Mouse (Mus musculus): ENCODE measurements around the gene Pon1. TPM values are rescaled to one million over a fixed set of nuclear protein-coding genes. Genes with fewer than 3 reads are reported as not detected.

Pon1 gene
- polyA plus RNA-seq, 1 experiment from 2014 or later = not detected

DNA sequence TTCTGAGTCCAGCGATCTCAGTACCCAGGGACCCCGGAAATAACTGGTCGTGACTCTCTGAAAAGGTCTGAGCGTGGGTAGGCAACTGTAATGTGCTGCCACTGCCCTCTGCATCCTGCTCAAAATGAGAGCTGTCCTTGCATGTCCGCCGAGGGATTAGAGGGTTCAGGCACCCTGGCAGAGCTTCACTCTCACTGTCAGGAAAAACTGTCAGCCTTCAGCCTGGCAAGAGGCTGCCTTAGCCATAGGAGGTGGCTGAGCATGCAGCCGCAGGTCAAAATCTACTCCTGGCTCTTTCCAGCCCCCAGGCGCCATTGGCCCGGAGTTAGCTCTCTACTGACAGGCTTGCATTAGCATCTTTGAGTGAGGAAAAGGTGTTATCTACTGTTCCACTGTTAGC, 21.2 kb downstream of the Pon1 start:
- Histone ChIP-seq H3K4me1 (peaks cover 2% of the 10 kb centered on the region; the same call in 1 of the 2 replicates), H3K27me3 (replicated peaks) (no peaks in the 10 kb centered on the region), H3K36me3 (no peaks in the 10 kb centered on the region), H3K4me2 (replicated peaks) (no peak overlapping the region), H3K9me3 (no peaks in the 10 kb centered on the region), H3K4me3 (no peak overlapping the region), H3K9ac (no peak overlapping the region), H3K27ac (no peak overlapping the region)
- 82% methylated on average over 9 of the region's 9 CpGs for WGBS
- ATAC-seq (ENCODE audit: low FRiP score, low read depth) = no peak

DNA sequence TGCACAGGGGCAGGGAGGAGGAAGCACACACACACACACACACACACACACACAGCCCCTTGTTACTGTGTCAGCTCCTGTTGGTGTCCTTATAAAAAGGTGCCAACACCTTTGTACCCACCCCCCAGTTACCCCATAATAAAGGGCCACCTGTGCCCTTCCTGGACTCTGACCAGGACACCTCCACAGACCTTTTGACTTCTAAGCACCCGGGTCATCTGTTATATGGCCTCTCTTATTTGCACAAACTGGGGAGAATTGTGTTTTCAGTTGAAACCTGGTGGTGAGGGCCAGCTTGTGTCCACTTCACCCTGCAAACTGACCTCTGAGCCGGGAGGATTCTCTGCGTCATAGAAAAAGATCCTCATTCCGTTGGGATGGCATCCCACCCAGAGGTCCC, 22.3 kb downstream of the Pon1 start:
- Histone ChIP-seq H3K4me2 (replicated peaks) (no peak overlapping the region), H3K9ac (no peak overlapping the region), H3K27ac (no peak overlapping the region), H3K9me3 (no peaks in the 10 kb centered on the region), H3K27me3 (replicated peaks) (no peaks in the 10 kb centered on the region), H3K4me3 (no peak overlapping the region), H3K4me1 (peaks cover 6% of the 10 kb centered on the region; the same call in 1 of the 2 replicates), H3K36me3 (no peaks in the 10 kb centered on the region)
- no peak for ATAC-seq (ENCODE audit: low FRiP score, low read depth)
- WGBS = 72% methylated on average over 4 of the region's 4 CpGs

- Histone ChIP-seq H3K4me3 (no peak overlapping the region), H3K4me2 (replicated peaks) (no peak overlapping the region), H3K27me3 (replicated peaks) (no peaks in the 10 kb centered on the region), H3K36me3 (no peaks in the 10 kb centered on the region), H3K4me1 (peaks cover 6% of the 10 kb centered on the region; the same call in 1 of the 2 replicates), H3K9ac (no peak overlapping the region), H3K9me3 (no peaks in the 10 kb centered on the region), H3K27ac (no peak overlapping the region)
- 79% methylated on average over 9 of the region's 9 CpGs for WGBS
- ATAC-seq (ENCODE audit: low FRiP score, low read depth) = no peak
Observed at GRCm38 (mm10) chr6:5168158-5168557, 25.6 kb downstream of the Pon1 start.

DNA sequence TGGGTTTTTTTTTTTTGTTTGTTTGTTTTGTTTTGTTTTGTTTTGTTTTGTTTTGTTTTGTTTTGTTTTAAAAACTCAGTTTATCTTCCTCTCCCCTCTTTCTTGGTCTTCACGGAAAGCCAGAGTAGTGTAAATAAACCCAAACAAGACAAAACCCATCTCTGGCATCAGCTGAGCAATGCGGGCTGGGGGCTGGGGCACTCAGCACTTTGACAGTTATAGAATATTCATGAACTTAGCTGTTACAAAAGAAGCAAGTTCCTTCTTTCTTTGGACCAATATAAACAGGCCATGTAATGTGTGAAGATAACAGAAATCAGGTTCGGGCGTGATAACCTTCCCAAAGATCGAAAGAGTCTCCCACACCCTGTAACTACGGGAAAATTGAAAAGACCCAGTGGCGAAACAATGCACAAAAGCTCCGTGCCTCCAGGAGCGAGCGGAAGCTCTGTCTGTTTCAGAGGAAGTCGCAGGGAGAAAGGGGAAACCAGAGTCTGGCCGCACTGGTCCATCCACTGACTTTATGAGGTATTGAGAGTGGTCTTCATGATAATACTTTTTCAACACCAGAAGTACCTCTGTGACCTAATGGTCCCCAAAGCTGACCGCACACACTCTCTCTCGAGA, 26.6 kb downstream of the Pon1 start:
- Histone ChIP-seq H3K4me2 (replicated peaks) (peak overlapping the region; percentile 36), H3K4me3 (no peak overlapping the region), H3K9me3 (no peaks in the 10 kb centered on the region), H3K27me3 (replicated peaks) (no peaks in the 10 kb centered on the region), H3K27ac (no peak overlapping the region), H3K4me1 (peaks cover 6% of the 10 kb centered on the region; the same call in 1 of the 2 replicates), H3K36me3 (no peaks in the 10 kb centered on the region), H3K9ac (no peak overlapping the region)
- WGBS = 43% methylated on average over 14 of the region's 14 CpGs
- no peak for ATAC-seq (ENCODE audit: low FRiP score, low read depth)

DNA sequence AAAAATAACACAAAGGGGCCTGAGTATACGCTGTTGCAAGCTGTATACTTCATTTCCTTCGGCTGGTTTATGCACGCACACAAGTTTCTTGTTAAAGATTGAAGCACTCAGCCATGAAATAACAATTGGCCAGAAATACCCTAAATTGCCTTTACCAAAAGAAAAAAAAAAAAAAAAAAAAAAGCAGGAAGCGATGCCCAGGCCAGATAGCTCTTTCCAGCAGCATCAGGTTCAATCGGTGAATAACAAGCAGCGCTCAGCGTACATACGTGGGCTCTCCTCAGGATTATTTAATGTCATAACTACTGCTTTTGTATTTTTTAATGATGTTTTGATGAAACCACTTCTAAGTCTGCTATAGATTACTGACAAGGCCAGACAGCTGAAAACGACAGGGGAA, 28.9 kb downstream of the Pon1 start:
- WGBS = 84% methylated on average over 9 of the region's 9 CpGs
- H3K36me3 ChIP-seq = peaks cover 5% of the 10 kb centered on the region; the same call in 1 of the 2 replicates
- H3K27ac ChIP-seq = no peak overlapping the region
- H3K4me1 ChIP-seq = peaks cover 6% of the 10 kb centered on the region; the same call in 1 of the 2 replicates
- no peak overlapping the region for H3K4me3 ChIP-seq
- H3K9me3 ChIP-seq = no peaks in the 10 kb centered on the region
- no peaks in the 10 kb centered on the region for H3K27me3 ChIP-seq (replicated peaks)
- H3K9ac ChIP-seq = no peak overlapping the region
- no peak overlapping the region for H3K4me2 ChIP-seq (replicated peaks)
- ATAC-seq (ENCODE audit: low FRiP score, low read depth) = no peak

DNA sequence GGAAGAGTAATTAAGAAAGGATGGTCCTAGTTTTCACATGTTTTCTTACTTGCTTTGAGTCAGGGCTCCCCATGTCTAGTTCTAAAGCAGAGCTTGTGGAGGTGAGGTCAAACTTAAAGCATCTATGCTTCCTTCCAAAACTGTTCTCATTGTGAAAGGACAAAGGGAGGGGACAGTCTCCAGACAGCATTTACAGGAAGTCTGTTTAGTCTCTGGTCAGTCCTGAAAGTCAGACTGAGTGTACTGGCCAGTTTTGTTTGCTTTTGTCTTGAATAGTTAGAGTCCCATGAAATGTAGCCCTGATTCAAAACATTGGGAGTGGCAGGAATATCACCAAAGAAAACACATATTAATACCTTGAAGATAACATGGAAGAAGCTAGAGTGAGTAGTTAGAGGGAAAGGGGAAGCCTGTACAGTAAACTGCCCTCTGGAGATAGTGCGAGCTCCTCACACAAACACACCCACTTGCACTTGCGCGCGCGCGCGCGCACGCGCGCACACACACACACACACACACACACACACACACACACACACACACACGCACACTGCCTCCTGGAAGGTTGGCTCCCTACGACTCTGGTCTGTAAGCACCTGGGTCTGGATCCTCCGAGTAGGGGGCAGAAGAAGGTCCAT, 30.1 kb downstream of the Pon1 start:
- 86% methylated on average over 14 of the region's 14 CpGs for WGBS
- Histone ChIP-seq H3K9me3 (no peaks in the 10 kb centered on the region), H3K27me3 (replicated peaks) (no peaks in the 10 kb centered on the region), H3K36me3 (peaks cover 10% of the 10 kb centered on the region; the same call in 1 of the 2 replicates), H3K4me1 (peaks cover 6% of the 10 kb centered on the region; the same call in 1 of the 2 replicates), H3K4me3 (no peak overlapping the region), H3K27ac (no peak overlapping the region), H3K9ac (no peak overlapping the region), H3K4me2 (replicated peaks) (no peak overlapping the region)
- ATAC-seq (ENCODE audit: low FRiP score, low read depth) = no peak

DNA sequence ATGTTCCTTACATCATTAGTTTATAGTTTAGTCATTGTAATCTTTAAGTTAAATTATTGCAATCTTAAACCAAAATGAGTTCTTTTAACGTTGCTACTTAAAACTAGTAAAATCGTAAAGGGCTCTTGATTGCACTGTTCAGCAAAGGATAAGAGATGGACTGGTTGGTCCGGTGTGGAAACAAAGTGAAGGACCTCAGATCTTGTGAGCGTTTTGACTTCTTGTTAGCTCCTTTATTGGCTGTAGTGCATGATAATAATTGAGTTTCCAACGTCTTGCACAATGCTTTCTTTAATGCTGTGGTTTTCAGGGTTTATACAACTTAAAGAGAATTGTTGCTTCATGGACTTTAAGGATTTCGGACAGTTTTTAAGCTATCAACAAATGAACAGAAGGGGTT, 31.7 kb downstream of the Pon1 start:
- H3K4me1 ChIP-seq = no peaks in the 10 kb centered on the region
- peaks cover 13% of the 10 kb centered on the region; the same call in 1 of the 2 replicates for H3K36me3 ChIP-seq
- no peak overlapping the region for H3K4me3 ChIP-seq
- H3K4me2 ChIP-seq (replicated peaks) = no peak overlapping the region
- no peaks in the 10 kb centered on the region for H3K27me3 ChIP-seq (replicated peaks)
- no peak overlapping the region for H3K27ac ChIP-seq
- H3K9ac ChIP-seq = no peak overlapping the region
- no peaks in the 10 kb centered on the region for H3K9me3 ChIP-seq
- ATAC-seq (ENCODE audit: low FRiP score, low read depth) = no peak
- WGBS = 88% methylated on average over 6 of the region's 6 CpGs

- peaks cover 13% of the 10 kb centered on the region; the same call in 1 of the 2 replicates for H3K36me3 ChIP-seq
- no peaks in the 10 kb centered on the region for H3K9me3 ChIP-seq
- H3K27me3 ChIP-seq (replicated peaks) = no peaks in the 10 kb centered on the region
- H3K4me1 ChIP-seq = no peaks in the 10 kb centered on the region
- no peak overlapping the region for H3K4me3 ChIP-seq
- H3K9ac ChIP-seq = no peak overlapping the region
- WGBS = 88% methylated on average over 7 of the region's 7 CpGs
- H3K27ac ChIP-seq = no peak overlapping the region
- ATAC-seq (ENCODE audit: low FRiP score, low read depth) = no peak
- no peak overlapping the region for H3K4me2 ChIP-seq (replicated peaks)
Observed at GRCm38 (mm10) chr6:5159385-5159791, 34.4 kb downstream of the Pon1 start.

GRCm38 (mm10) chr6:5156541-5157425, 37.0 kb downstream of the Pon1 start:
- Histone ChIP-seq H3K27ac (no peak overlapping the region), H3K4me1 (no peaks in the 10 kb centered on the region), H3K4me2 (replicated peaks) (no peak overlapping the region), H3K9me3 (no peaks in the 10 kb centered on the region), H3K4me3 (no peak overlapping the region), H3K27me3 (replicated peaks) (no peaks in the 10 kb centered on the region), H3K36me3 (peaks cover 13% of the 10 kb centered on the region; the same call in 1 of the 2 replicates), H3K9ac (no peak overlapping the region)
- WGBS = 80% methylated on average over 6 of the region's 6 CpGs
- ATAC-seq (ENCODE audit: low FRiP score, low read depth) = no peak

DNA sequence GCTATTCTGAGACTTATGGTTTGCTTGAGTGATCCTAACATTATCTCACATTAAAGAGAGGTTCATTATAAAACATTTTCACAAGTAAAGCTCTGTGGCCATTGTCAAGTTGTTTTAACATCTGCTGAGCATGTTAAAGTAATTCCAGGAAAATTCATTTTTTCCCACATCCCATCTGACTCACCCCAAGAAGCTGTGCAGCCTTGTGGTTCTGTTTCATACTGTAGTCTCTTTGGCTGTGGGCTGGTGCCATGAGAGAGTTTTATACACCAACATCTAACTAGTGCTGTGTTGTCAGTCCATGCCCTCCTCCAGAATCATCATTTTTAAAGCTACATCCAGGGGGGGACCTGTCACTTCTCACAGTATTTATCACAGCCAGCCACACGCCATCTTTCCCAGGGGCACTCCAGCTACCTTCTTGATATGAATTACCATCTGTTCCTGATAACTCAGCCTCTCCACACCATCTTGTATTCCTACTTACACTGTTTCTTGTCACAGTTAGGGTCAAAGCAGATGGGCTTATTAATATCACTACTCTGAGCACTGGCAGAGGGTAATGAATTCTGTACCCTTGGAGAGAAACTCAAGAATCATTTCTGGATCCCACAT, 38.3 kb downstream of the Pon1 start:
- no peak overlapping the region for H3K4me2 ChIP-seq (replicated peaks)
- no peaks in the 10 kb centered on the region; the same call in 1 of the 2 replicates for H3K4me1 ChIP-seq
- ATAC-seq (ENCODE audit: low FRiP score, low read depth) = no peak
- H3K27ac ChIP-seq = no peak overlapping the region
- H3K9me3 ChIP-seq = no peaks in the 10 kb centered on the region
- WGBS = 70% methylated on average over 1 of the region's 1 CpGs
- H3K9ac ChIP-seq = no peak overlapping the region
- H3K36me3 ChIP-seq = peaks cover 13% of the 10 kb centered on the region; the same call in 1 of the 2 replicates
- no peak overlapping the region for H3K4me3 ChIP-seq
- H3K27me3 ChIP-seq (replicated peaks) = no peaks in the 10 kb centered on the region

DNA sequence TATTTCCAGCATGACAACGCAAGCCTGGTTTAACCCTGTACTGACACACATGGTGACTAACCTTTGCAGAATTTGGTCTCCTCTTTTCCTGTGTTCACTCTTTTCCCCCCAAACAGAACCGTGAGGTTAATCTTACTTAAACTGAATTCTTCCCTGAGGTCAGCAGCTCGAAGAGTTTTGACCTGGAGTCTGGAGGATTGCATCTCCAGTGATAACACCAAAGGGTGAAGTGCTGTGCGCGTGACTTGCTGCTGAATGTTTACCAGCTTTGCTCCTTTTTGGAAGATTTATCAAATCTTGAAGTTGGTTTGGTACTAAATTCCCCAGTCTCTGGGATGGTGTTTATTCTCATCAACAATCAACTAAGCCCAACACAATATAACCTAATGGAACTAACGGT, 39.0 kb downstream of the Pon1 start:
- WGBS = 94% methylated on average over 6 of the region's 6 CpGs
- Histone ChIP-seq H3K27ac (no peak overlapping the region), H3K9me3 (no peaks in the 10 kb centered on the region), H3K4me2 (replicated peaks) (no peak overlapping the region), H3K9ac (no peak overlapping the region), H3K4me3 (no peak overlapping the region), H3K36me3 (peaks cover 7% of the 10 kb centered on the region; the same call in 1 of the 2 replicates), H3K4me1 (no peaks in the 10 kb centered on the region; the same call in 1 of the 2 replicates), H3K27me3 (replicated peaks) (no peaks in the 10 kb centered on the region)
- no peak for ATAC-seq (ENCODE audit: low FRiP score, low read depth)

- H3K27ac ChIP-seq = no peak overlapping the region
- no peaks in the 10 kb centered on the region; the same call in 1 of the 2 replicates for H3K4me1 ChIP-seq
- WGBS = 96% methylated on average over 2 of the region's 2 CpGs
Observed at GRCm38 (mm10) chr6:5152185-5152584, 41.6 kb downstream of the Pon1 start.

More at GRCm38 (mm10) chr6:5152185-5152584, 41.6 kb downstream of the Pon1 start:
- no peaks in the 10 kb centered on the region for H3K27me3 ChIP-seq (replicated peaks)
- ATAC-seq (ENCODE audit: low FRiP score, low read depth) = no peak
- no peak overlapping the region for H3K9ac ChIP-seq
- H3K9me3 ChIP-seq = no peaks in the 10 kb centered on the region
- no peak overlapping the region for H3K4me3 ChIP-seq
- H3K36me3 ChIP-seq = no peaks in the 10 kb centered on the region
- no peak overlapping the region for H3K4me2 ChIP-seq (replicated peaks)

Data from neural tube, embryonic 12.5 days (tissue).